Mouse (Mus musculus) MEL (cell line): ENCODE measurements around the gene Lmbrd1. TPM values are rescaled to one million over a fixed set of nuclear protein-coding genes. Genes with fewer than 3 reads are reported as not detected.

Experiments
- DNase-seq: peaks from one replicate; pipeline ENCODE4 v3.0.0; 2011; ENCODE audit warnings: low read depth, low spot score
- H3K27ac ChIP-seq: 2 replicates; pipeline ENCODE4 v1.5.1; 2012; ENCODE audit warnings: low read depth, mild to moderate bottlenecking, control low read depth, low read length, moderate library complexity; ENCODE audit not compliant: control insufficient read depth
- H3K27me3 ChIP-seq, 2 experiments: fragments of 150-350 bp in 1 of 2; sonication (generic) in 1 of 2; 2 replicates each; pipeline ENCODE4 v1.6.1; 2012; ENCODE audit warnings: low read length in 2 of 2, mild to moderate bottlenecking in 2 of 2, improper control_type of control experiment in 1 of 2, moderate library complexity in 1 of 2; ENCODE audit not compliant: insufficient read depth in 2 of 2, control insufficient read depth in 1 of 2
- H3K36me3 ChIP-seq, 2 experiments: 2 replicates each; pipeline ENCODE4 v1.6.1; 2012 to 2014; ENCODE audit warnings: low read length in 2 of 2, improper control_type of control experiment in 1 of 2, inconsistent platforms in 1 of 2, mild to moderate bottlenecking in 1 of 2; ENCODE audit not compliant: insufficient read depth in 2 of 2, control insufficient read depth in 1 of 2
- H3K4me1 ChIP-seq, 2 experiments: fragments of 150-350 bp in 1 of 2; sonication (generic) in 1 of 2; 2 replicates each; pipeline ENCODE4 v1.6.1; 2012; ENCODE audit warnings: low read length in 2 of 2, improper control_type of control experiment in 1 of 2, mild to moderate bottlenecking in 1 of 2; ENCODE audit not compliant: insufficient read depth in 2 of 2, control insufficient read depth in 1 of 2
- H3K4me3 ChIP-seq, 2 experiments: fragments of 150-350 bp in 1 of 2; sonication (generic) in 1 of 2; 2 replicates each; pipeline ENCODE4 v1.5.1; 2012; ENCODE audit warnings: low read depth in 2 of 2, low read length in 2 of 2, mild to moderate bottlenecking in 2 of 2, moderate library complexity in 2 of 2, control low read depth in 1 of 2, improper control_type of control experiment in 1 of 2; ENCODE audit not compliant: control insufficient read depth in 1 of 2, insufficient read depth in 1 of 2
- H3K79me2 ChIP-seq: 2 replicates; pipeline ENCODE4 v1.6.1; 2012; ENCODE audit warnings: mild to moderate bottlenecking, low read length, moderate library complexity; ENCODE audit not compliant: control insufficient read depth, poor library complexity, insufficient read depth
- H3K9ac ChIP-seq: 2 replicates; pipeline ENCODE4 v1.6.1; 2012; ENCODE audit warnings: low read depth, mild to moderate bottlenecking, control low read depth, low read length, moderate library complexity; ENCODE audit not compliant: control insufficient read depth, poor library complexity, severe bottlenecking
- H3K9me3 ChIP-seq: fragments of 150-350 bp; sonication (generic); replicated peaks from 2 replicates; pipeline ENCODE4 v1.6.1; 2012; ENCODE audit warnings: mild to moderate bottlenecking, low read length, improper control_type of control experiment, moderate library complexity; ENCODE audit not compliant: insufficient read depth
- BHLHE40 ChIP-seq: IDR thresholded peaks from 2 replicates; pipeline ENCODE4 v1.6.1; 2012; ENCODE audit warnings: low read depth, mild to moderate bottlenecking, inconsistent platforms, low read length, improper control_type of control experiment, borderline replicate concordance
- ELF1 ChIP-seq: IDR thresholded peaks from 2 replicates; pipeline ENCODE4 v1.6.1; 2014; ENCODE audit warnings: low read depth, mild to moderate bottlenecking, inconsistent platforms, low read length, improper control_type of control experiment, moderate library complexity
- ETS1 ChIP-seq: IDR thresholded peaks from 2 replicates; pipeline ENCODE4 v1.6.1; 2012; ENCODE audit warnings: low read depth, mild to moderate bottlenecking, inconsistent platforms, low read length, improper control_type of control experiment, moderate library complexity
- GABPA ChIP-seq: IDR thresholded peaks from 2 replicates; pipeline ENCODE4 v1.6.1; 2012; ENCODE audit warnings: low read depth, mild to moderate bottlenecking, inconsistent platforms, low read length, improper control_type of control experiment, moderate library complexity
- KAT2A ChIP-seq: conservative IDR thresholded peaks from 2 replicates; pipeline ENCODE4 v1.6.1; 2012; ENCODE audit warnings: low read depth, low read length, improper control_type of control experiment, inconsistent platforms
- MAFK ChIP-seq: IDR thresholded peaks from 2 replicates; pipeline ENCODE4 v1.6.1; 2011; ENCODE audit warnings: low read depth, mild to moderate bottlenecking, low read length, improper control_type of control experiment, borderline replicate concordance
- MEF2A ChIP-seq: IDR thresholded peaks from 2 replicates; pipeline ENCODE4 v1.6.1; 2014; ENCODE audit warnings: low read depth, mild to moderate bottlenecking, inconsistent platforms, low read length, improper control_type of control experiment; ENCODE audit not compliant: poor library complexity, insufficient replicate concordance, severe bottlenecking; ENCODE audit errors: extremely low read depth
- MYB ChIP-seq: IDR thresholded peaks from 2 replicates; pipeline ENCODE4 v1.6.1; 2011; ENCODE audit warnings: mild to moderate bottlenecking, low read depth, low read length, improper control_type of control experiment
- RCOR1 ChIP-seq: IDR thresholded peaks from 2 replicates; pipeline ENCODE4 v1.6.1; 2012; ENCODE audit warnings: low read depth, mild to moderate bottlenecking, inconsistent platforms, low read length, improper control_type of control experiment
- SIN3A ChIP-seq: IDR thresholded peaks from 2 replicates; pipeline ENCODE4 v1.6.1; 2012; ENCODE audit warnings: low read length, improper control_type of control experiment, inconsistent platforms
- UBTF ChIP-seq: IDR thresholded peaks from 2 replicates; pipeline ENCODE4 v1.6.1; 2012; ENCODE audit warnings: low read depth, mild to moderate bottlenecking, inconsistent platforms, low read length, improper control_type of control experiment, moderate library complexity, borderline replicate concordance; ENCODE audit not compliant: insufficient read depth
- USF1 ChIP-seq: IDR thresholded peaks from 2 replicates; pipeline ENCODE4 v1.6.1; 2014; ENCODE audit warnings: low read depth, mild to moderate bottlenecking, inconsistent platforms, low read length, improper control_type of control experiment, moderate library complexity
- ZNF384 ChIP-seq: IDR thresholded peaks from 2 replicates; pipeline ENCODE4 v1.6.1; 2012; ENCODE audit warnings: low read depth, mild to moderate bottlenecking, inconsistent platforms, low read length, improper control_type of control experiment
- polyA plus RNA-seq, 2 experiments: library from polyadenylated mRNA; stranded (reverse) in 1 of 2; unstranded in 1 of 2; fragments of >175 nt in 1 of 2; fragments of >200 nt in 1 of 2; gene quantifications; 2 replicates each; pipeline versions ENCODE4 v1.2.1 to v1.2.4; 2012; ENCODE audit warnings: low replicate concordance in 2 of 2, low read depth in 1 of 2; ENCODE audit not compliant: insufficient read length in 2 of 2, insufficient read depth in 1 of 2, missing spikeins in 1 of 2
- total RNA-seq: library from RNA; depleted of rRNA; stranded (reverse); fragments of 300-350 nt; gene quantifications from 2 replicates; pipeline ENCODE4 v1.2.3, GENCODE M21; 2012

Lmbrd1 gene
- total and polyA plus RNA-seq, 3 experiments = 17.3 to 24.0 TPM; not detected in 1

DNA sequence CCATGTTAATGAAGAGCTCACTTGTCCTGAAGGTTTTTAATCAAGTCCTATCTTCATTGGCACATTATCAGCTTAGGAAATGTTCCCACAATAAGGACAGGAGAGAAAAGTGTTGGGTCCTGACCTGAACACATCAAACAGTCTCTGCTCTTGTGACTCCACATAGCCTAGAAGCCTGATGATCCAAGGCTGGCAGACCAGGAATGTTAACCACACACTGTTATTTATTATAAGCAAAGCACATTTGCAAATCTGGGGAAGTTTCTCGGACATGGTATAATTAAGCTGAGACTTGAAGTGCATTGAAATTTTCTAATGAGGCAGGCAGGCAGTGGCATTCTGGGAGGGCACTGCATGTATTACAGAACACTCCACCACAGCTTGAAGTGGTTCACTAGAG lies 41.8 kb downstream of the Lmbrd1 start:
- no peak for DNase-seq
- no peak overlapping the region for H3K27ac ChIP-seq
- no peak for TF ChIP-seq UBTF
- H3K9me3 ChIP-seq = no peaks in the 10 kb centered on the region
- H3K4me1 ChIP-seq = no peaks in the 10 kb centered on the region
- no peak overlapping the region for H3K4me3 ChIP-seq
- no peak overlapping the region for H3K9ac ChIP-seq
- H3K36me3 ChIP-seq = peaks cover 0 to 4% of the 10 kb centered on the region in 2 experiments; a peak in 3 of 4 replicates
- no peaks in the 10 kb centered on the region for H3K27me3 ChIP-seq
- no peaks in the 10 kb centered on the region for H3K79me2 ChIP-seq

DNA sequence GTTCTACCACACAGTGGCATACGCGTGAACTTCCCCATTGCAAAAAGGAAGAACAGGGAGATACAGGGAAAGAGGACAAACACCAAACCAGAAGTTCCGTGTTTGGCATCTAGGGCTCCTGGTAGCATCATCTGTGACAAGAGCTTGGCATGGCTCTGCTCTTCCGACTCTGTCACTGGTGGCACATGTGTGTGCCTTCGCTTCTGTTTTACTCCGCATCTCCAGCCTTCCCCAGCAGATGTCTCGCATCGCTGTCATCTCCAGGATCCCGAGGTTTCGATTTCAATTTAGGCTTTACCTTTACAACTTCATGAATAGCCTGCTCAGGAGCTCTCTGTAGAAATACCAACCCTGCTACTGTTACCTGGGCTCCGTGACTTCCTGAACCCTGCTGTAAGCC lies 51.4 kb downstream of the Lmbrd1 start:
- Histone ChIP-seq H3K9me3 (no peaks in the 10 kb centered on the region), H3K36me3 (peaks cover 0 to 2% of the 10 kb centered on the region in 2 experiments; a peak in 1 of 4 replicates)
- TF ChIP-seq USF1 = no peak
- no peak for TF ChIP-seq MAFK
- TF ChIP-seq ETS1 = no peak

DNA sequence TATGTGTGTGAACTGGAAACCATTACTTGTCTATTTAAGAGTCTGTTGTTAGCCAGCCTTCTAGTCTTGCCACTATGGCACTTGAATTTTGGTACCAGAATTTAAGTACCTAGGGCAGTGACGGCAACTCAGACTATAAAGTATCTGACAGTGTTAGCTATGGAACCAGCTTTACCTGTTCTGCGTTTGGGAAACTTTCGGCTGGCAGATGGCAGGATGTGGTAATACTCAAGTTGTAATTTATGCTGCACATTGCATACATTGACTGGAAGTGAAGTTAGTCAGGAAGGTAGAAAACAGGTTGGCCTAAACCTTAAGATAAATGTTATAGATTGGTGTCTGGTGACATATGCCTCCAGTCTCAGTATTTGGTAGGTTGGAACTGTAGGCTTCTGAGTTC lies 53.9 kb downstream of the Lmbrd1 start:
- H3K9ac ChIP-seq = no peak overlapping the region
- H3K9me3 ChIP-seq = no peaks in the 10 kb centered on the region
- TF ChIP-seq RCOR1 (no peak), ZNF384 (no peak), ELF1 (no peak), KAT2A (no peak), MEF2A (no peak), GABPA (no peak), USF1 (no peak), MAFK (no peak), SIN3A (no peak), UBTF (no peak), BHLHE40 (no peak), MYB (no peak)
- TF ChIP-seq, all 39 proteins: peak for 0
- no peaks in the 10 kb centered on the region for H3K4me1 ChIP-seq
- no peak for DNase-seq
- H3K79me2 ChIP-seq = no peaks in the 10 kb centered on the region
- peaks cover 0 to 2% of the 10 kb centered on the region in 2 experiments; a peak in 1 of 4 replicates for H3K36me3 ChIP-seq
- no peak overlapping the region for H3K4me3 ChIP-seq
- H3K27me3 ChIP-seq = no peaks in the 10 kb centered on the region
- no peak overlapping the region for H3K27ac ChIP-seq

More for the DNA sequence above, 51.4 kb downstream of the Lmbrd1 start:
- DNase-seq = no peak
- Histone ChIP-seq H3K4me1 (no peaks in the 10 kb centered on the region), H3K27ac (no peak overlapping the region), H3K4me3 (no peak overlapping the region), H3K27me3 (no peaks in the 10 kb centered on the region), H3K79me2 (no peaks in the 10 kb centered on the region), H3K9ac (no peak overlapping the region)
